Mouse (Mus musculus) urinary bladder, postnatal 36 days (tissue): ENCODE data around the gene Ehbp1.

Experiments used
- DNase-seq, 2 experiments: peaks; one replicate each; pipeline ENCODE4 v3.0.0; 2022; ENCODE audit warnings: low spot score in 2 of 2, mixed read lengths in 1 of 2

Gene Ehbp1

GRCm38 (mm10) chr11:22286371-22286872 is 55.7 kb downstream of the Ehbp1 start:
- peak; percentile 44 to 46 for DNase-seq

DNA sequence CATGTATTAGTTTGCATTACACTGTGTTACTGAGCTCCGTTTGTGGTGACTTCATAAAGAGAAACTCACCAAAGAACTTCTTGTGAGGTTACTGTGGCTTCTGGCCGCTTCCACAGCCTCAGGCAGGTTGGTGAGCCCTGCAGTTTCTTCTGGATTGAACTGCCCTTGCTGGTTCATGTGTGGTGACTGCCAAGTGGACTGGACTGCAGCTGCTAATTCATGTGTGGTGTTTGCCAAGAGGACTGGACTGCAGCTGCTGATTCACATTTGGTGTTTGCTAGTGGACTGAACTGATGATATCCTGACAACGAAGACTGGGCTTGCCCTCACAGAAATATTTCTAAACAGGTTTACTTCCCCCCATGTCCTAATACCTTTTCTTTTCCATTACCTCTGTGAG is 65.4 kb downstream of the Ehbp1 start:
- DNase-seq, result no peak

DNA sequence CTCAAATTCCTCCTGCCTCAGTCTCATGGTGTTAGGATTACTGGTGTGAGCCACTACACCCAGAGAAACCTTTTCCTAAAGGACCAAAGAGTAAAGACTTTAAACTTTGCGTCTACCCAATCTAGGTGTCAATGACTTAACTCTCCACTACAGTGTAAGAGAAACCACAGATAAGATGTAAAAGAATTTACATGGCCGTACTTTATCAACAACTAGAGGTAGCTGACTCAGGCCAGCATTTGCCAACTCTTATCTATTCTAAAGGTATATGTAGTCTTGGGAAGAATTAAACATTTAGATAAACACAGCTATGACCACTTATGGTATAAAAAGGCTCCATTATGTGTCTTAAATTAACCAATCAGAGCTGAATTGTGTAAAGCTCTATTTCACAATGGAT is 67.9 kb downstream of the Ehbp1 start:
- no peak for DNase-seq

DNA sequence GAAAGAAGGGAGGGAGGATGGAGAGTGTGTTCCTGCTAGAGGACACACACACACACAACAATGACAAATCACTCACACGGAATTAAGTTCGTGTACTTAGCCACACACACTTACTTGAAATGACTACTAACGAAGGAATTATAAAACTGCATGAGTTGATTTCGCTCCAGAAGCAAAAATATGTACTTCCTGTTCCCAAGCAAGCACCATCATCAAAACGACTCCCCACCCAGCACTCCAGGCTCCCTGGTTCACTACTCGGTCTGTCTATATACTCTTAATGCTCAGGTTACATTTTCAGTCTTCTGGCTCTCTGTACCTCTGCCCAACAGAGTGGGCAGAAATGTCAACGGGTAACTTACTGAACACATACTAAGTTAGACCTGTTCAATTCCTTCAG is 68.7 kb downstream of the Ehbp1 start:
- no peak for DNase-seq

- no peak for DNase-seq
Measured at GRCm38 (mm10) chr11:22271889-22272288, 70.2 kb downstream of the Ehbp1 start.

DNA sequence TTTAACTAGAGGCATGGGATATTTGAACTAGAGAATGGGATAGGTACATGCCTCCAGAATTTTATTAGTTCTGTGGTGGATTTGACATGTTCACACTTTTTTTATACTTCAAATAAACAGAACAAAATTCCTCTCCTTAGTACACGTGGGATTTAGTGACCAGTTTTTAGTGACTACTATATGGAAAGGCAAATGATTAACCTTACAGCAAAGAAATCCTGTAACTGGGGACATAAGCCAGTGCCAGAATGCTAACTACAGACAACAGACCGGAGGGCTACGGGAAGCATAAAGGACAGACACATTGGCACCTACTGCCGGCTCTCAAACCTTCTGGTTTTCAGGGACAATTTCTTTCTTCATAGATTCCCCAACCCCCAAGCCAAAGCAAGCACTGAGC is 72.4 kb downstream of the Ehbp1 start:
- no peak for DNase-seq

GRCm38 (mm10) chr11:22269173-22269572 is 72.9 kb downstream of the Ehbp1 start:
- DNase-seq, result no peak

DNA sequence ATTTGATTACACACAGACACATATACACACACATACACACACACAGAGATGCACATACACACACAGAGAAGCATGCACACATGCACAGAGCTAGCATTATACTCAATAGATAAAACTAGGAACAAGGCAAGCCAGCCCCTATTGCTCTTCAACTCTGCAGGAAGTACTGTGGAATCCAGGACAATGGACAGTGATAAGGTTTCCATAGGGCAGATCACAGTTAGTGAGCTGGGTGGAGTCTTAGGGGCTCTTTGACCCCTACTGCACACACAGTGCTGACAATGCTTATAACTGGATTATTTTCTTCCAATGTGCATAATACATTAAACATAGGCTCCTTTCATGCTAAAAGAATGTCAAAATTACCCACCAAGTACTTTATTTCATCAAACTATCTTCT is 75.1 kb downstream of the Ehbp1 start:
- DNase-seq, result no peak

DNA sequence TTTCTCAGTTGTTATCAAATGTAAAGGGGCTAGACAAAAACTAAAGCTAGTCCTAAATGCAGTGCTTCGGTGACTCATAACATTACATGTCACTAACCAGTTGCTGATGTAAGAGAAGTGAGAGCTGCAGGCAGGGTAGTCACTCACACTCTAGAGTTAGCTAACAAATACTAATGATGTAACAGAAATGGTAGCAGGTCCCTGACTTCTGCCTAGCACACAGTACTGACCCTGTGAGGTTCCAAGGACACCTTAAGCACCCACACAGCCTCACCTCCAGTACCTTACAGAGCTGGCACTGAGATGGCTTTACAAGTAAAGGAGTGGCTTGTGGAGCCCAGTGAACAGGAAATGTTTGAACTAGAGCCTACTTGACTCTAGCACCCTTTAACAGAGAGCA is 86.7 kb downstream of the Ehbp1 start:
- no peak for DNase-seq

- no peak for DNase-seq
Measured at GRCm38 (mm10) chr11:22249363-22249762, 92.7 kb downstream of the Ehbp1 start.

DNA sequence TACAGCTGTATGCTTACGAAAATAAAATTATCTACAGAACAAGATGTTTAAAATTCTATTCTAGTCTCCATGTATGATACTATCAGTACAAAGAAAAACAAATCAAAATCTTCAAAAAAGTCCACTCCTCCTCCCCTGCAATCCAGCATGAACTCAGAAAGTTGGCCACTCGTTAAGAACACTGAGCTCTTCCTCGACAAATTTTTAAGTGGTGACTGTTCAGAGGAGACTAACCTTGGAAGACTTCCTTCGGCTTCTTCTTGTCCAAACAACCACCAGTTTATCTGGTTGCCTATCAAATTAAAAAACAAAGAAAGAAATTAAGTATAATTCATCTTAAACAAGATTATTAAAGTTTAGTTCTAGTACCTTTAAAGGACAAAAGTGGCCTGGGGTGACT is 94.4 kb downstream of the Ehbp1 start:
- no peak for DNase-seq

DNA sequence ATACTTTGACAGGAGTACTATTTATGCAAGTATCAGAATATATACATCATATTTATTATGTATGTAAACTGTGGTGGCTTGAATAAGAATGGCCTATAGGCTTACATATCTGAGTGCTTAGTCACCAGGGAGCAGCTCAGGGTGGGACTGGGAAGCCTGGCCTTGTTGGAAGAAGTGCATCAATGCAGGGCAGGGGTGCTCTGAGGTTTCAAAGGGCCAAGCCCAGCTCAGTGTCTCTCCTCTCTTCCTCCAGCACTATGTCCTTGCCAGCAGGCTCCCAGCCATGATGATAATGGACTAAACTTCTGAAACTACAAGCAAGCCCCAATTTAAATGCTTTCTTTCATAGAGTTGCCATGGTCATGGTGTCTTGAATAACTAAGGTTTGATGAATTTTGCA is 95.0 kb downstream of the Ehbp1 start:
- peak; percentile 18 to 43 for DNase-seq

GRCm38 (mm10) chr11:22235558-22235957 is 106.5 kb downstream of the Ehbp1 start:
- no peak for DNase-seq

DNA sequence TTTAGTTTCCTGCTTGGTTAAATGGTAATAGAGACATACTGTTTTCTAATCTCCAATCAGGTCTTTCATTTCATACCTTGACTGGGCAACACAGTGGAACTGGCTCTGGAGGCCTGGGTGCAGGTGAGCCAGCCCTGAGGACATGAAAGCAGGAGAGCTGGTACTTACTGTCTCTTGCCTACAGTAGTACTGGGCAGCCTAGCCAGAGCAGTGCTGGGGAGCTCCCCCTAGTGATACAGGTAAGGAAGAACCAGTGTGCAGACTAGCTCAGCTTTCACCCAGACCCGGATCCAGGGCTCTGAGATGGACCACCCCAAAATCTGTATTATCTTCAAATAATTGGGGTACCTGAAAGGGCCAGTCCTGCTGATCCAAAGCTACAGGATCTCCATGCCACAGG is 107.4 kb downstream of the Ehbp1 start:
- no peak for DNase-seq

DNA sequence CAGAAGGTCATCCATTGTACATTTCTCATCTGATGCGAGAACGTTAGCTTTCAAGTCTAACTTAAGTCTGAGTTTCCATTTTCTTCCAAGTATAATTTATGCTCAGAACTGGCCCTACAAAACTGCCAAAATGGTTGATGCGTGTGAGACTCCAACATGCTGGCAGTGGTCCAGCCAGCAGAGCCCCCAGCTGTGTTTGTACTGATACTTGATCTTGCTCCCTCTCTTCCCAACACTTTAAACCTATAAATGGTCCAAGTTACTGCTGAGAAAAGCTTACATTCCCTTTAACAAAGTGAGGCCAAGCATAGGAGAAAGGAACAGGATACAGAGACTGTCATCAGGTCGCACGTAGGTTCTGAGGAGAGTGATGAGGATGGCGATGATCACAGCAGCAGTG is 111.2 kb downstream of the Ehbp1 start:
- no peak for DNase-seq

DNA sequence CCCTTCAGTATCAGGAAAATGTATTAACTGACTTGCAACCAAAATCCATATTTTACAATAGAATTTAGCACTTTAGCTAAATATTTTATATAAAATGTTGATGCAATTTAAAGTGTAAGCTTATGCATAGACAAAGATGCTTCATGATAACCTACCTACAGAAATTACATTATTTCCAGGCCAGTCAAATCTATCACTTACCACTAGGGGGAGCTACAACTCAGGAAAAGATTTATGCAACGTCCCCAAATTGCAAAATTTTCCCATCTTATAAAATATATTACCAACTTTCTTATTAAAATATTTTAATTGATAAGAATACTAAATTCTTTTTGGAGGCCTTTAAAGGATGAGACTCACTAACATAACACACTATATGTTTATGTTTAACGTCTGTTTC is 116.5 kb downstream of the Ehbp1 start:
- DNase-seq, result no peak

DNA sequence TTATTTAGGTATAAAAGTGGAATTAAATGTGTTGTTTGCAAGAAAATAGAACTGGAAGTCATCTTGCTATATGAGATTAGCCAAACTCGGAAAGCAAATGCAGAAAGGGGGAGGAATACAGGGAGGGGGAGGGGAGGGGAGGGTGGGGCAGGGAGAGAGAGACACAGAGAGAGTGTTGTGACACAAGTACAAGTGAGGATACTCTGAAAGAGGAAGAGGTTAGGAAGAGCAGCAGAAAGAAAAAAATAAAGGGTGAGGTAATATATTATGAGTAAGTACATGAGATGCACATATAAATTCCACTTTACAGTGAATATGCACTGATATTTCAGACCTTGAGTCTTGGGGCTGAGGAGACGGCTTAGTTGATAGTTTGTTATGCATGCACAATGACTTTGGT is 123.9 kb downstream of the Ehbp1 start:
- DNase-seq, result no peak

- DNase-seq, result no peak
Measured at GRCm38 (mm10) chr11:22216941-22217340, 125.2 kb downstream of the Ehbp1 start.

- no peak for DNase-seq
Measured at GRCm38 (mm10) chr11:22206611-22207010, 135.5 kb downstream of the Ehbp1 start.

GRCm38 (mm10) chr11:22206191-22206590 is 135.9 kb downstream of the Ehbp1 start:
- DNase-seq, result no peak

GRCm38 (mm10) chr11:22203413-22203812 is 138.7 kb downstream of the Ehbp1 start:
- DNase-seq, result no peak

DNA sequence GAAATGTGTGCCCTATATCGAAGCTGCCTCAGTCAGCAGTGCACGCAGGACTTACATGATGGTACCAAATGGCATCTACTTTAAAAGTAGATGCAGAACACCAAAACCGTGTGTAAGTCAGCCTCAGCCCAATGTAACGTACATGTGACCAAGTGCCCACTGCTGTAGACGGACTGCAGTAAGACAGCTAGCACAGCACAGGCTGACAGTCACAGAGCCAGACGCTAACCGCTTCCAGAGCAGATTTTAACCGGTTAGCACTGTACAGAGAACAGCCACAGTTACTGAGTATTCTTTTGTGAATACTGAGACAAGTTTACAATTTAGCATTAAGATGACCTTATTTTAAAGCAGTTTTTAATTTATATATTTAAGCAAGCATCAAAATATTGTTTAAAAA is 141.0 kb downstream of the Ehbp1 start:
- DNase-seq, result no peak

DNA sequence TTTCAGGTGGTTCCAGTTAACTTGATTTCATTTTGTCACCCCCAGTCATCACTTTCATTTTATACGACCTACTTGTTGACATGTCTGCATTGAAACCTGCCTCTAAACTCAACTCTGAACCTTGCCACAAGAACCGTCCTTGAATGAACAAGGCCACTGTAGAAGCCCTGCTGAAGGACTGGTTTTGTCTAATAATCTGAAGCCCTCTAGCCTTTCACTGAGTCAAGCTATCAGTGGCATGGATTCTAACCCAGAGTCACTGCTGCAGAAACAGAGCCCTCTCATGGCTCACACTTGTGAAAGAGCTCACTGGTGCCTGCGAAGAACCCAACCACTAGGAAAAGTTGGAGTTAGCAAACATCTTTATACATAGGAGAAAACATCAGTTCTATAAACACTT is 142.2 kb downstream of the Ehbp1 start:
- no peak for DNase-seq

DNA sequence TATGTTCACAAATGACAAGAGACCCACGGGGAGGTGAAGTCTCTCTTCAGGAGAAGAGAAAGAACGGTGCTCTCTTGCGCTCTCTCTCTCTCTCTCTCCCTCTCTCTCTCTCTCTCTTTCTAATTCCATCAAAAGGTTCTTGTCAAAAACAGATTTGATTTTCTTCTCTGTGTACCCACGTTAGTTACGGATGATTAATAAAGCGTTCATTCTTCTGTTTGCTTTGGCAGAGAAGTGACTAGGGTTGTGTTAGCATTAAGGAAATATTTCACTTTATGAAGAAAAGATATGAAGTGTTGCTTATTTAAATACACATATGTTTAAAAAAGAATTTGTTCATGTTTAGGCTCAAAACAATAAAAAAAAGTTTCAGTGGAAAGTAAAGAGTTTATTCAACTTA is 143.7 kb downstream of the Ehbp1 start:
- no peak for DNase-seq

GRCm38 (mm10) chr11:22197935-22198334 is 144.2 kb downstream of the Ehbp1 start:
- no peak for DNase-seq
